Mouse (Mus musculus) MEL (cell line): ENCODE measurements around the gene 4930432M17Rik. TPM values are rescaled to one million over a fixed set of nuclear protein-coding genes. Genes with fewer than 3 reads are reported as not detected.

ENCODE experiments used
- DNase-seq: peaks from one replicate; pipeline ENCODE4 v3.0.0; 2011; ENCODE audit warnings: low read depth, low spot score
- H3K27ac ChIP-seq: 2 replicates; pipeline ENCODE4 v1.5.1; 2012; ENCODE audit warnings: low read depth, mild to moderate bottlenecking, control low read depth, low read length, moderate library complexity; ENCODE audit not compliant: control insufficient read depth
- H3K27me3 ChIP-seq, 2 experiments: fragments of 150-350 bp in 1 of 2; sonication (generic) in 1 of 2; 2 replicates each; pipeline ENCODE4 v1.6.1; 2012; ENCODE audit warnings: low read length in 2 of 2, mild to moderate bottlenecking in 2 of 2, improper control_type of control experiment in 1 of 2, moderate library complexity in 1 of 2; ENCODE audit not compliant: insufficient read depth in 2 of 2, control insufficient read depth in 1 of 2
- H3K36me3 ChIP-seq, 2 experiments: 2 replicates each; pipeline ENCODE4 v1.6.1; 2012 to 2014; ENCODE audit warnings: low read length in 2 of 2, improper control_type of control experiment in 1 of 2, inconsistent platforms in 1 of 2, mild to moderate bottlenecking in 1 of 2; ENCODE audit not compliant: insufficient read depth in 2 of 2, control insufficient read depth in 1 of 2
- H3K4me1 ChIP-seq, 2 experiments: fragments of 150-350 bp in 1 of 2; sonication (generic) in 1 of 2; 2 replicates each; pipeline ENCODE4 v1.6.1; 2012; ENCODE audit warnings: low read length in 2 of 2, improper control_type of control experiment in 1 of 2, mild to moderate bottlenecking in 1 of 2; ENCODE audit not compliant: insufficient read depth in 2 of 2, control insufficient read depth in 1 of 2
- H3K4me3 ChIP-seq, 2 experiments: fragments of 150-350 bp in 1 of 2; sonication (generic) in 1 of 2; 2 replicates each; pipeline ENCODE4 v1.5.1; 2012; ENCODE audit warnings: low read depth in 2 of 2, low read length in 2 of 2, mild to moderate bottlenecking in 2 of 2, moderate library complexity in 2 of 2, control low read depth in 1 of 2, improper control_type of control experiment in 1 of 2; ENCODE audit not compliant: control insufficient read depth in 1 of 2, insufficient read depth in 1 of 2
- H3K79me2 ChIP-seq: 2 replicates; pipeline ENCODE4 v1.6.1; 2012; ENCODE audit warnings: mild to moderate bottlenecking, low read length, moderate library complexity; ENCODE audit not compliant: control insufficient read depth, poor library complexity, insufficient read depth
- H3K9ac ChIP-seq: 2 replicates; pipeline ENCODE4 v1.6.1; 2012; ENCODE audit warnings: low read depth, mild to moderate bottlenecking, control low read depth, low read length, moderate library complexity; ENCODE audit not compliant: control insufficient read depth, poor library complexity, severe bottlenecking
- H3K9me3 ChIP-seq: fragments of 150-350 bp; sonication (generic); replicated peaks from 2 replicates; pipeline ENCODE4 v1.6.1; 2012; ENCODE audit warnings: mild to moderate bottlenecking, low read length, improper control_type of control experiment, moderate library complexity; ENCODE audit not compliant: insufficient read depth
- CHD1 ChIP-seq: IDR thresholded peaks from 2 replicates; pipeline ENCODE4 v1.6.1; 2012; ENCODE audit warnings: low read depth, mild to moderate bottlenecking, inconsistent platforms, low read length, improper control_type of control experiment
- E2F4 ChIP-seq: IDR thresholded peaks from 2 replicates; pipeline ENCODE4 v1.6.1; 2011; ENCODE audit warnings: low read depth, low read length, improper control_type of control experiment, borderline replicate concordance
- ELF1 ChIP-seq: IDR thresholded peaks from 2 replicates; pipeline ENCODE4 v1.6.1; 2014; ENCODE audit warnings: low read depth, mild to moderate bottlenecking, inconsistent platforms, low read length, improper control_type of control experiment, moderate library complexity
- EP300 ChIP-seq, 2 experiments: IDR thresholded peaks; 2 replicates each; pipeline ENCODE4 v1.6.1; 2011; ENCODE audit warnings: improper control_type of control experiment in 2 of 2, low read length in 2 of 2, low read depth in 1 of 2, mild to moderate bottlenecking in 1 of 2
- MAZ ChIP-seq: IDR thresholded peaks from 2 replicates; pipeline ENCODE4 v1.6.1; 2012; ENCODE audit warnings: low read depth, mild to moderate bottlenecking, inconsistent platforms, low read length, improper control_type of control experiment
- MXI1 ChIP-seq: IDR thresholded peaks from 2 replicates; pipeline ENCODE4 v1.6.1; 2011; ENCODE audit warnings: mild to moderate bottlenecking, low read depth, low read length, improper control_type of control experiment
- MYB ChIP-seq: IDR thresholded peaks from 2 replicates; pipeline ENCODE4 v1.6.1; 2011; ENCODE audit warnings: mild to moderate bottlenecking, low read depth, low read length, improper control_type of control experiment
- NELFE ChIP-seq: IDR thresholded peaks from 2 replicates; pipeline ENCODE4 v1.6.1; 2011; ENCODE audit warnings: low read depth, low read length, improper control_type of control experiment
- NRF1 ChIP-seq: IDR thresholded peaks from 2 replicates; pipeline ENCODE4 v1.6.1; 2014; ENCODE audit warnings: low read depth, mild to moderate bottlenecking, inconsistent platforms, low read length, improper control_type of control experiment, moderate library complexity; ENCODE audit not compliant: poor library complexity, insufficient read depth, severe bottlenecking
- RAD21 ChIP-seq: IDR thresholded peaks from 2 replicates; pipeline ENCODE4 v1.6.1; 2011; ENCODE audit warnings: mild to moderate bottlenecking, low read depth, low read length, improper control_type of control experiment
- RCOR1 ChIP-seq: IDR thresholded peaks from 2 replicates; pipeline ENCODE4 v1.6.1; 2012; ENCODE audit warnings: low read depth, mild to moderate bottlenecking, inconsistent platforms, low read length, improper control_type of control experiment
- SIN3A ChIP-seq: IDR thresholded peaks from 2 replicates; pipeline ENCODE4 v1.6.1; 2012; ENCODE audit warnings: low read length, improper control_type of control experiment, inconsistent platforms
- SMC3 ChIP-seq: IDR thresholded peaks from 2 replicates; pipeline ENCODE4 v1.6.1; 2011; ENCODE audit warnings: low read depth, low read length, improper control_type of control experiment
- TAL1 ChIP-seq: IDR thresholded peaks from 2 replicates; pipeline ENCODE4 v1.6.1; 2012; ENCODE audit warnings: mild to moderate bottlenecking, inconsistent platforms, low read length, moderate library complexity, mixed read lengths
- USF2 ChIP-seq, 2 experiments: IDR thresholded peaks; 2 replicates each; pipeline ENCODE4 v1.6.1; 2011 to 2012; ENCODE audit warnings: improper control_type of control experiment in 2 of 2, low read length in 2 of 2, borderline replicate concordance in 1 of 2, inconsistent platforms in 1 of 2, low read depth in 1 of 2, mild to moderate bottlenecking in 1 of 2; ENCODE audit not compliant: insufficient read depth in 1 of 2
- ZNF384 ChIP-seq: IDR thresholded peaks from 2 replicates; pipeline ENCODE4 v1.6.1; 2012; ENCODE audit warnings: low read depth, mild to moderate bottlenecking, inconsistent platforms, low read length, improper control_type of control experiment
- polyA plus RNA-seq, 2 experiments: library from polyadenylated mRNA; stranded (reverse) in 1 of 2; unstranded in 1 of 2; fragments of >175 nt in 1 of 2; fragments of >200 nt in 1 of 2; gene quantifications; 2 replicates each; pipeline versions ENCODE4 v1.2.1 to v1.2.4; 2012; ENCODE audit warnings: low replicate concordance in 2 of 2, low read depth in 1 of 2; ENCODE audit not compliant: insufficient read length in 2 of 2, insufficient read depth in 1 of 2, missing spikeins in 1 of 2
- total RNA-seq: library from RNA; depleted of rRNA; stranded (reverse); fragments of 300-350 nt; gene quantifications from 2 replicates; pipeline ENCODE4 v1.2.3, GENCODE M21; 2012

4930432M17Rik gene
- total and polyA plus RNA-seq, 3 experiments, result not detected

- TF ChIP-seq USF2 (IDR thresholded peaks at IDR 0.05; ENCODE audit: borderline replicate concordance in 1 of 2, insufficient read depth in 1 of 2, low read depth in 1 of 2, low read length in 2 of 2), result no peak
- TF ChIP-seq SMC3, result no peak
- TF ChIP-seq ELF1, result no peak
- no peak for TF ChIP-seq SIN3A
- TF ChIP-seq CHD1, result no peak
- TF ChIP-seq MAZ, result no peak
Observed at GRCm38 (mm10) chr3:121635505-121635904, 35.1 kb upstream of the 4930432M17Rik start.

GRCm38 (mm10) chr3:121636315-121636714, 34.2 kb upstream of the 4930432M17Rik start:
- Histone ChIP-seq H3K4me3 (no peak overlapping the region), H3K9ac (no peak overlapping the region), H3K36me3 (no peaks in the 10 kb centered on the region), H3K27ac (no peak overlapping the region), H3K27me3 (no peaks in the 10 kb centered on the region; a peak in 1 of 4 replicates), H3K9me3 (no peaks in the 10 kb centered on the region), H3K79me2 (no peaks in the 10 kb centered on the region), H3K4me1 (no peaks in the 10 kb centered on the region)
- DNase-seq, result no peak
- TF ChIP-seq ZNF384 (no peak), EP300 (IDR thresholded peaks at IDR 0.05; ENCODE audit: low read depth in 1 of 2, low read length in 2 of 2) (no peak), MXI1 (no peak), RCOR1 (no peak), MYB (no peak), E2F4 (no peak), NELFE (no peak), RAD21 (no peak), USF2 (IDR thresholded peaks at IDR 0.05; ENCODE audit: borderline replicate concordance in 1 of 2, insufficient read depth in 1 of 2, low read depth in 1 of 2, low read length in 2 of 2) (no peak)

More at GRCm38 (mm10) chr3:121635505-121635904, 35.1 kb upstream of the 4930432M17Rik start:
- H3K4me3 ChIP-seq, result no peak overlapping the region
- H3K79me2 ChIP-seq, result no peaks in the 10 kb centered on the region
- H3K27ac ChIP-seq, result no peak overlapping the region
- no peaks in the 10 kb centered on the region for H3K4me1 ChIP-seq
- no peak overlapping the region for H3K9ac ChIP-seq
- H3K36me3 ChIP-seq, result no peaks in the 10 kb centered on the region
- H3K27me3 ChIP-seq, result no peaks in the 10 kb centered on the region; a peak in 1 of 4 replicates
- H3K9me3 ChIP-seq, result no peaks in the 10 kb centered on the region
- DNase-seq, result no peak

- H3K79me2 ChIP-seq, result no peaks in the 10 kb centered on the region
- DNase-seq, result no peak
- no peak overlapping the region for H3K9ac ChIP-seq
- TF ChIP-seq NRF1 (no peak), TAL1 (no peak)
- TF ChIP-seq, all 39 proteins: peak for 0
- Histone ChIP-seq H3K9me3 (no peaks in the 10 kb centered on the region), H3K4me3 (no peak overlapping the region), H3K27me3 (no peaks in the 10 kb centered on the region; a peak in 1 of 4 replicates), H3K4me1 (no peaks in the 10 kb centered on the region), H3K27ac (no peak overlapping the region), H3K36me3 (no peaks in the 10 kb centered on the region)
Observed at GRCm38 (mm10) chr3:121636748-121637147, 33.8 kb upstream of the 4930432M17Rik start.
